Mouse (Mus musculus) midbrain, embryonic 15.5 days (tissue): ENCODE results near the gene Higd1a. TPM values are rescaled to one million over a fixed set of nuclear protein-coding genes. Genes with fewer than 3 reads are reported as not detected.

Source experiments
- ATAC-seq: fragments of 200-750 bp; cut with Nextera tagmentation; replicated peaks from 2 replicates; pipeline ENCODE4 v1.8.0; 2017; ENCODE audit warnings: moderate TSS enrichment
- H3K27ac ChIP-seq: fragments of 300-500 bp; sonication (generic); 2 replicates; pipeline ENCODE4 v1.5.1; 2015; ENCODE audit warnings: mild to moderate bottlenecking, inconsistent platforms
- H3K27me3 ChIP-seq: fragments of 300-500 bp; sonication (generic); replicated peaks from 2 replicates; pipeline ENCODE4 v1.6.1; 2015; ENCODE audit warnings: inconsistent platforms
- H3K36me3 ChIP-seq: fragments of 300-500 bp; sonication (generic); replicated peaks from 2 replicates; pipeline ENCODE4 v1.6.1; 2015; ENCODE audit warnings: inconsistent platforms
- H3K4me1 ChIP-seq: fragments of 300-500 bp; sonication (generic); 2 replicates; pipeline ENCODE4 v1.6.1; 2015; ENCODE audit warnings: inconsistent platforms
- H3K4me2 ChIP-seq: fragments of 300-500 bp; sonication (generic); 2 replicates; pipeline ENCODE4 v1.6.1; 2015; ENCODE audit warnings: inconsistent platforms, mild to moderate bottlenecking, moderate library complexity
- H3K4me3 ChIP-seq: fragments of 300-500 bp; sonication (generic); 2 replicates; pipeline ENCODE4 v1.5.1; 2015; ENCODE audit warnings: mild to moderate bottlenecking, inconsistent platforms
- H3K9ac ChIP-seq: fragments of 300-500 bp; sonication (generic); 2 replicates; pipeline ENCODE4 v1.6.1; 2015; ENCODE audit warnings: mild to moderate bottlenecking, inconsistent platforms
- H3K9me3 ChIP-seq: fragments of 300-500 bp; sonication (generic); 2 replicates; pipeline ENCODE4 v1.6.1; 2016; ENCODE audit warnings: inconsistent platforms
- WGBS: fragments of 180-500 bp; shearing (Covaris S2); methylation state at CpG from one replicate; pipeline ENCODE4 v1.1.7; 2015; ENCODE audit warnings: mixed read lengths; 5-methylcytosine and 5-hydroxymethylcytosine counted together
- polyA plus RNA-seq: library from polyadenylated mRNA; unstranded; fragments of >200 nt; fragmentation: Nextera tagmentation; extraction: Ambion mirVana; gene quantifications from 2 replicates; pipeline ENCODE4 v1.2.1, GENCODE M21; 2015

The Higd1a gene
- polyA plus RNA-seq, 1 experiment from 2014 or later, result 142 TPM

GRCm38 (mm10) chr9:121847842-121848241 is 10.3 kb downstream of the Higd1a start:
- Histone ChIP-seq H3K36me3 (peaks cover 9% of the 10 kb centered on the region; the same call in 1 of the 2 replicates), H3K9me3 (no peaks in the 10 kb centered on the region), H3K27ac (no peak overlapping the region), H3K4me3 (no peak overlapping the region), H3K27me3 (no peaks in the 10 kb centered on the region), H3K4me1 (no peaks in the 10 kb centered on the region), H3K4me2 (no peak overlapping the region), H3K9ac (no peak overlapping the region)
- WGBS, result 86% methylated on average over 5 of the region's 5 CpGs
- ATAC-seq, result no peak

GRCm38 (mm10) chr9:121847138-121847537 is 11.0 kb downstream of the Higd1a start:
- 92% methylated on average over 4 of the region's 4 CpGs for WGBS
- Histone ChIP-seq H3K9ac (no peak overlapping the region), H3K27me3 (no peaks in the 10 kb centered on the region), H3K36me3 (peaks cover 9% of the 10 kb centered on the region; the same call in 1 of the 2 replicates), H3K4me2 (no peak overlapping the region), H3K4me3 (no peak overlapping the region), H3K27ac (no peak overlapping the region), H3K9me3 (no peaks in the 10 kb centered on the region), H3K4me1 (no peaks in the 10 kb centered on the region)
- no peak for ATAC-seq

GRCm38 (mm10) chr9:121846526-121847118 is 11.5 kb downstream of the Higd1a start:
- peak; percentile 63; the same call in 1 of the 2 replicates for ATAC-seq
- Histone ChIP-seq H3K9me3 (no peaks in the 10 kb centered on the region), H3K27ac (no peak overlapping the region), H3K4me2 (no peak overlapping the region), H3K36me3 (peaks cover 9% of the 10 kb centered on the region; the same call in 1 of the 2 replicates), H3K9ac (no peak overlapping the region), H3K4me1 (no peaks in the 10 kb centered on the region), H3K4me3 (no peak overlapping the region), H3K27me3 (no peaks in the 10 kb centered on the region)
- 55% methylated on average over 10 of the region's 10 CpGs for WGBS

GRCm38 (mm10) chr9:121842914-121843313 is 15.2 kb downstream of the Higd1a start:
- H3K27me3 ChIP-seq, result no peaks in the 10 kb centered on the region
- no peak for ATAC-seq
- no peaks in the 10 kb centered on the region for H3K36me3 ChIP-seq
- no peak overlapping the region for H3K4me3 ChIP-seq
- peaks cover 7% of the 10 kb centered on the region for H3K4me1 ChIP-seq
- WGBS, result 93% methylated on average over 2 of the region's 2 CpGs
- H3K4me2 ChIP-seq, result no peak overlapping the region
- H3K9me3 ChIP-seq, result no peaks in the 10 kb centered on the region
- no peak overlapping the region for H3K9ac ChIP-seq
- no peak overlapping the region for H3K27ac ChIP-seq

- no peaks in the 10 kb centered on the region for H3K36me3 ChIP-seq
- no peaks in the 10 kb centered on the region for H3K9me3 ChIP-seq
- H3K4me1 ChIP-seq, result peaks cover 7% of the 10 kb centered on the region
- peak overlapping the region; percentile 52 for H3K4me3 ChIP-seq
- no peaks in the 10 kb centered on the region for H3K27me3 ChIP-seq
- peak overlapping the region; percentile 65 for H3K4me2 ChIP-seq
- peak; percentile 70 for ATAC-seq
- no peak overlapping the region for H3K27ac ChIP-seq
- peak overlapping the region; percentile 50 for H3K9ac ChIP-seq
- WGBS, result 34% methylated on average over 7 of the region's 7 CpGs
These were observed 18.6 kb downstream of the Higd1a start for GRCm38 (mm10) chr9:121839622-121839965.

- ATAC-seq, result peak; percentile 97
- Histone ChIP-seq H3K27me3 (no peaks in the 10 kb centered on the region), H3K4me3 (peak within 1 kb of the TSS; percentile 52), H3K9ac (peak within 1 kb of the TSS; percentile 50), H3K36me3 (no peaks in the 10 kb centered on the region), H3K27ac (no peak within 1 kb of the TSS), H3K4me1 (peaks cover 7% of the 10 kb centered on the region), H3K4me2 (peak within 1 kb of the TSS; percentile 65), H3K9me3 (no peaks in the 10 kb centered on the region)
- 3% methylated on average over 61 of the region's 61 CpGs for WGBS
These were observed 19.1 kb downstream of the Higd1a start, which contains the start of gene Ccdc13 for GRCm38 (mm10) chr9:121838829-121839621. Gene Ccdc13, minus strand, starts transcription at chr9:121839461.

GRCm38 (mm10) chr9:121838008-121838407 is 20.2 kb downstream of the Higd1a start:
- Histone ChIP-seq H3K27me3 (no peaks in the 10 kb centered on the region), H3K4me3 (no peak overlapping the region), H3K4me1 (peaks cover 7% of the 10 kb centered on the region), H3K4me2 (no peak overlapping the region), H3K9me3 (no peaks in the 10 kb centered on the region), H3K27ac (no peak overlapping the region), H3K36me3 (no peaks in the 10 kb centered on the region), H3K9ac (no peak overlapping the region)
- WGBS, result 93% methylated on average over 6 of the region's 6 CpGs
- ATAC-seq, result no peak

GRCm38 (mm10) chr9:121833825-121834224 is 24.3 kb downstream of the Higd1a start:
- no peak overlapping the region for H3K4me3 ChIP-seq
- no peak overlapping the region for H3K4me2 ChIP-seq
- WGBS, result 85% methylated on average over 11 of the region's 11 CpGs
- peaks cover 4% of the 10 kb centered on the region for H3K4me1 ChIP-seq
- no peak for ATAC-seq
- no peak overlapping the region for H3K27ac ChIP-seq
- no peaks in the 10 kb centered on the region for H3K27me3 ChIP-seq
- H3K36me3 ChIP-seq, result no peaks in the 10 kb centered on the region
- H3K9ac ChIP-seq, result no peak overlapping the region
- H3K9me3 ChIP-seq, result no peaks in the 10 kb centered on the region

GRCm38 (mm10) chr9:121830956-121831293 is 27.2 kb downstream of the Higd1a start:
- H3K36me3 ChIP-seq, result no peaks in the 10 kb centered on the region
- 0 out of 2 replicates have a peak, but pooled peaks have one; percentile 37 for ATAC-seq
- H3K9me3 ChIP-seq, result no peaks in the 10 kb centered on the region
- H3K27ac ChIP-seq, result no peak overlapping the region
- H3K27me3 ChIP-seq, result no peaks in the 10 kb centered on the region
- no peak overlapping the region for H3K9ac ChIP-seq
- H3K4me1 ChIP-seq, result no peaks in the 10 kb centered on the region
- no peak overlapping the region for H3K4me2 ChIP-seq
- H3K4me3 ChIP-seq, result no peak overlapping the region
- WGBS, result 36% methylated on average over 6 of the region's 6 CpGs

- 77% methylated on average over 6 of the region's 6 CpGs for WGBS
- ATAC-seq, result no peak
These were observed 27.8 kb downstream of the Higd1a start for GRCm38 (mm10) chr9:121830243-121830955.

GRCm38 (mm10) chr9:121829270-121829992 is 28.7 kb downstream of the Higd1a start:
- 77% methylated on average over 7 of the region's 7 CpGs for WGBS
- H3K27ac ChIP-seq, result no peak overlapping the region
- no peak overlapping the region for H3K9ac ChIP-seq

More at GRCm38 (mm10) chr9:121830243-121830955, 27.8 kb downstream of the Higd1a start:
- no peaks in the 10 kb centered on the region for H3K4me1 ChIP-seq
- no peak overlapping the region for H3K4me3 ChIP-seq
- H3K27ac ChIP-seq, result no peak overlapping the region
- no peak overlapping the region for H3K9ac ChIP-seq
- no peaks in the 10 kb centered on the region for H3K9me3 ChIP-seq
- H3K4me2 ChIP-seq, result no peak overlapping the region
- H3K27me3 ChIP-seq, result no peaks in the 10 kb centered on the region
- H3K36me3 ChIP-seq, result no peaks in the 10 kb centered on the region

GRCm38 (mm10) chr9:121828314-121828713 is 29.8 kb downstream of the Higd1a start:
- ATAC-seq, result no peak
- no peaks in the 10 kb centered on the region for H3K9me3 ChIP-seq
- H3K9ac ChIP-seq, result no peak overlapping the region
- H3K27ac ChIP-seq, result no peak overlapping the region
- no peak overlapping the region for H3K4me2 ChIP-seq
- H3K4me3 ChIP-seq, result no peak overlapping the region
- no peaks in the 10 kb centered on the region for H3K36me3 ChIP-seq
- H3K27me3 ChIP-seq, result no peaks in the 10 kb centered on the region
- H3K4me1 ChIP-seq, result no peaks in the 10 kb centered on the region
- WGBS, result 79% methylated on average over 6 of the region's 6 CpGs

More at GRCm38 (mm10) chr9:121829270-121829992, 28.7 kb downstream of the Higd1a start:
- Histone ChIP-seq H3K27me3 (no peaks in the 10 kb centered on the region), H3K4me3 (no peak overlapping the region), H3K36me3 (no peaks in the 10 kb centered on the region), H3K4me2 (no peak overlapping the region), H3K9me3 (no peaks in the 10 kb centered on the region), H3K4me1 (no peaks in the 10 kb centered on the region)
- ATAC-seq, result no peak
